Mouse (Mus musculus): Measurements from ENCODE around the gene Lrrc4.

GRCm38 (mm10) chr6:28747931-28748670 lies 83.4 kb downstream of the Lrrc4 start:
- TF ChIP-seq POLR2A (IDR thresholded peaks at IDR 0.05; ENCODE audit: borderline replicate concordance, insufficient read depth, low read length), result no peak
- TF ChIP-seq CTCF (IDR thresholded peaks at IDR 0.05; ENCODE audit: borderline replicate concordance, insufficient read depth, low read depth, low read length), result no peak

Data from cerebellum, adult 2 months (tissue).